In the genomic region with DNA sequence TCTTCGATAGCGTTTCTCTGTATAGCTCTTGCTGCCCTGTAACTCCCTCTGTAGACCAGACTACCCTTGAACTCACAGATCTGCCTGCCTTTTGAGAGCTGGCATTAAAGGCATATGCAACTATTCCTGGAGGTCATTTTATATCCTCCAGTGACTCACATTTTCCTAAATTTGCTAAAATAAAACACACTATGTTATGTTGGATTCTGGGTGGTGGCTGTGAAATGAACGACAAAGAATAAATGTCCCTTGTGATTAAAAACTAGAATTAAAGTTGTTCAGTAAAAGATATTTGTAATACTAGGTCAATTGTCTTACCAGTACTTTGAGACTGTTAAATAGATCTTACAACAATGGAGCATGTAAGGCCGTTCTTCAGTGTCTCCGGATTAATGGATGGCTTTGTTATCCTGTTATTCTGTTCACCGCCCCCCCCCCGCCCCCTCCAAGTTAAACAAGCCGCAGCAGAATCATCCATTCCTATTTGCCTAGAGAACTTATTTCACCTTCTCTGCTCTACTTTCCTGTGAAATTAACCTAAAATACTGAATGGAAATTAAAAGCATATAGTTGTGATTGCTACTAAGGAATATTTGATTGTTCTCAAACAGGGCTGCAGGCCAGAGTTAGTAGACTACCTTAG, we compare ENCODE assay signal across 8 mouse cellular contexts.
DNase-seq lines count a peak whose midpoint lies in the region; ATAC-seq and TF ChIP-seq lines count a peak whose summit lies in the region.
"Had no signal": no experiment of that assay in that cellular context is flagged by ENCODE, and none has a peak within 500 bp of the region (broad histone marks: within the 10 kb centered on the region; RNA-seq: fewer than 3 reads in every experiment).

No protein-coding gene starts in this region.

- H3K9me3 ChIP-seq in lung, embryonic 14.5 days (ENCODE audit: low read depth, low read length): no peaks in the 10 kb centered on the region
- no peaks in the 10 kb centered on the region for H3K9me3 ChIP-seq in embryonic facial prominence, embryonic 13.5 days
- no peaks in the 10 kb centered on the region for H3K9me3 ChIP-seq in hindbrain, embryonic 16.5 days (ENCODE audit: control insufficient read depth, low read length)

- H3K27me3 ChIP-seq in lung, embryonic 14.5 days (ENCODE audit: insufficient read depth, low read length): peaks cover 47% of the 10 kb centered on the region
- H3K27me3 ChIP-seq in embryonic facial prominence, embryonic 13.5 days: peaks cover 59% of the 10 kb centered on the region
- H3K27me3 ChIP-seq in hindbrain, embryonic 16.5 days (replicated peaks; ENCODE audit: control insufficient read depth, insufficient read depth, low read length): no peaks in the 10 kb centered on the region

- peak overlapping the region; percentile 73; the same call in 1 of the 2 replicates for H3K4me2 ChIP-seq in lung, embryonic 14.5 days
- H3K4me2 ChIP-seq in embryonic facial prominence, embryonic 13.5 days: peak overlapping the region; percentile 82
- peak overlapping the region; percentile 78 for H3K4me2 ChIP-seq in hindbrain, embryonic 16.5 days (ENCODE audit: low read length)

- no peak for TF ChIP-seq CTCF in lung, embryonic 14.5 days (IDR thresholded peaks at IDR 0.05; ENCODE audit: low read depth)

- H3K36me3 ChIP-seq in lung, embryonic 14.5 days (ENCODE audit: insufficient read depth): no peaks in the 10 kb centered on the region
- no peaks in the 10 kb centered on the region for H3K36me3 ChIP-seq in embryonic facial prominence, embryonic 13.5 days
- H3K36me3 ChIP-seq in hindbrain, embryonic 16.5 days (ENCODE audit: control insufficient read depth, insufficient read depth, low read length): no peaks in the 10 kb centered on the region

- WGBS in lung, embryonic 14.5 days: 44% methylated on average over 8 of the region's 8 CpGs
- 46% methylated on average over 8 of the region's 8 CpGs for WGBS in embryonic facial prominence, embryonic 13.5 days
- WGBS in hindbrain, embryonic 16.5 days: 13% methylated on average over 8 of the region's 8 CpGs

- no peak for ATAC-seq in lung, embryonic 14.5 days (ENCODE audit: insufficient read depth)
- ATAC-seq in embryonic facial prominence, embryonic 13.5 days (ENCODE audit: insufficient number of reproducible peaks, insufficient read depth, low FRiP score, low TSS enrichment, low read depth): no peak
- ATAC-seq in hindbrain, embryonic 16.5 days: no peak
- ATAC-seq: inflammation-experienced regulatory T-cells, adult 6 months had no signal

- no peaks in the 10 kb centered on the region for H3K4me1 ChIP-seq in lung, embryonic 14.5 days (ENCODE audit: insufficient read depth)
- no peaks in the 10 kb centered on the region for H3K4me1 ChIP-seq in embryonic facial prominence, embryonic 13.5 days
- H3K4me1 ChIP-seq in hindbrain, embryonic 16.5 days (ENCODE audit: control insufficient read depth, insufficient read depth, low read depth, low read length): peaks cover 13% of the 10 kb centered on the region; the same call in 1 of the 2 replicates

- no peak for DNase-seq in lung, embryonic 14.5 days
- DNase-seq in lung, postnatal 14 days: no peak
- DNase-seq in retina, postnatal 1 day: peak; percentile 78
- DNase-seq in gastrocnemius, postnatal 4 days (ENCODE audit: low spot score in 2 of 2): no peak
- no peak for DNase-seq in testis, postnatal 14 days (ENCODE audit: low spot score)

- H3K4me3 ChIP-seq in lung, embryonic 14.5 days (ENCODE audit: low read depth, low read length): no peak overlapping the region
- peak overlapping the region; percentile 56 for H3K4me3 ChIP-seq in embryonic facial prominence, embryonic 13.5 days
- H3K4me3 ChIP-seq in hindbrain, embryonic 16.5 days (ENCODE audit: low read length): peak overlapping the region; percentile 46

- H3K27ac ChIP-seq in lung, embryonic 14.5 days (ENCODE audit: low read depth): no peak overlapping the region
- no peak overlapping the region for H3K27ac ChIP-seq in embryonic facial prominence, embryonic 13.5 days
- H3K27ac ChIP-seq in hindbrain, embryonic 16.5 days (ENCODE audit: low read depth, low read length): peak overlapping the region; percentile 86

- no peak overlapping the region for H3K9ac ChIP-seq in lung, embryonic 14.5 days
- no peak overlapping the region; the same call in 1 of the 2 replicates for H3K9ac ChIP-seq in embryonic facial prominence, embryonic 13.5 days
- peak overlapping the region; percentile 71 for H3K9ac ChIP-seq in hindbrain, embryonic 16.5 days (ENCODE audit: low read depth, low read length)
